Mouse (Mus musculus): ENCODE results near the gene Btn2a2. TPM values are rescaled to one million over a fixed set of nuclear protein-coding genes. Genes with fewer than 3 reads are reported as not detected.

Gene Btn2a2
- polyA plus RNA-seq, 1 experiment = not detected

- Histone ChIP-seq H3K4me1 (ENCODE audit: control insufficient read depth, insufficient read depth, low read length) (no peaks in the 10 kb centered on the region), H3K27me3 (replicated peaks; ENCODE audit: control insufficient read depth, insufficient read depth, low read length) (no peaks in the 10 kb centered on the region), H3K27ac (ENCODE audit: insufficient read depth, low read depth, low read length) (no peak overlapping the region), H3K36me3 (ENCODE audit: control insufficient read depth, insufficient read depth, low read length) (no peaks in the 10 kb centered on the region), H3K4me3 (ENCODE audit: insufficient read depth, low read depth, low read length) (no peak overlapping the region)
- no peak for DNase-seq
- WGBS = 87% methylated on average over 5 of the region's 5 CpGs
- TF ChIP-seq POLR2A (IDR thresholded peaks at IDR 0.05; ENCODE audit: low read depth, low read length) (no peak), CTCF (conservative IDR thresholded peaks at IDR 0.05; ENCODE audit: insufficient read depth, insufficient read length, low read depth, low read length) (no peak)
These were observed 26.6 kb upstream of the Btn2a2 start for GRCm38 (mm10) chr13:23515281-23515680.

GRCm38 (mm10) chr13:23513517-23513916 lies 24.9 kb upstream of the Btn2a2 start:
- DNase-seq = no peak
- no peak overlapping the region for H3K4me3 ChIP-seq (ENCODE audit: insufficient read depth, low read depth, low read length)
- 79% methylated on average over 1 of the region's 1 CpGs for WGBS
- H3K4me1 ChIP-seq (ENCODE audit: control insufficient read depth, insufficient read depth, low read length) = no peaks in the 10 kb centered on the region
- no peaks in the 10 kb centered on the region for H3K27me3 ChIP-seq (replicated peaks; ENCODE audit: control insufficient read depth, insufficient read depth, low read length)
- H3K36me3 ChIP-seq (ENCODE audit: control insufficient read depth, insufficient read depth, low read length) = no peaks in the 10 kb centered on the region
- TF ChIP-seq POLR2A (IDR thresholded peaks at IDR 0.05; ENCODE audit: low read depth, low read length) = no peak
- no peak overlapping the region for H3K27ac ChIP-seq (ENCODE audit: insufficient read depth, low read depth, low read length)

GRCm38 (mm10) chr13:23510127-23510526 lies 21.5 kb upstream of the Btn2a2 start:
- Histone ChIP-seq H3K27ac (ENCODE audit: insufficient read depth, low read depth, low read length) (no peak overlapping the region), H3K4me1 (ENCODE audit: control insufficient read depth, insufficient read depth, low read length) (no peaks in the 10 kb centered on the region), H3K4me3 (ENCODE audit: insufficient read depth, low read depth, low read length) (no peak overlapping the region), H3K27me3 (replicated peaks; ENCODE audit: control insufficient read depth, insufficient read depth, low read length) (no peaks in the 10 kb centered on the region), H3K36me3 (ENCODE audit: control insufficient read depth, insufficient read depth, low read length) (no peaks in the 10 kb centered on the region)
- DNase-seq = no peak
- WGBS = 56% methylated on average over 1 of the region's 1 CpGs
- no peak for TF ChIP-seq CTCF (conservative IDR thresholded peaks at IDR 0.05; ENCODE audit: insufficient read depth, insufficient read length, low read depth, low read length)
- TF ChIP-seq POLR2A (IDR thresholded peaks at IDR 0.05; ENCODE audit: low read depth, low read length) = no peak

GRCm38 (mm10) chr13:23506819-23507515 lies 18.3 kb upstream of the Btn2a2 start:
- no peak overlapping the region for H3K27ac ChIP-seq (ENCODE audit: insufficient read depth, low read depth, low read length)
- no peak overlapping the region for H3K4me3 ChIP-seq (ENCODE audit: insufficient read depth, low read depth, low read length)
- no peaks in the 10 kb centered on the region for H3K4me1 ChIP-seq (ENCODE audit: control insufficient read depth, insufficient read depth, low read length)
- WGBS = 65% methylated on average over 14 of the region's 14 CpGs
- no peak for DNase-seq
- H3K27me3 ChIP-seq (replicated peaks; ENCODE audit: control insufficient read depth, insufficient read depth, low read length) = no peaks in the 10 kb centered on the region
- no peak for TF ChIP-seq CTCF (conservative IDR thresholded peaks at IDR 0.05; ENCODE audit: insufficient read depth, insufficient read length, low read depth, low read length)
- no peak for TF ChIP-seq POLR2A (IDR thresholded peaks at IDR 0.05; ENCODE audit: low read depth, low read length)
- H3K36me3 ChIP-seq (ENCODE audit: control insufficient read depth, insufficient read depth, low read length) = no peaks in the 10 kb centered on the region

DNA sequence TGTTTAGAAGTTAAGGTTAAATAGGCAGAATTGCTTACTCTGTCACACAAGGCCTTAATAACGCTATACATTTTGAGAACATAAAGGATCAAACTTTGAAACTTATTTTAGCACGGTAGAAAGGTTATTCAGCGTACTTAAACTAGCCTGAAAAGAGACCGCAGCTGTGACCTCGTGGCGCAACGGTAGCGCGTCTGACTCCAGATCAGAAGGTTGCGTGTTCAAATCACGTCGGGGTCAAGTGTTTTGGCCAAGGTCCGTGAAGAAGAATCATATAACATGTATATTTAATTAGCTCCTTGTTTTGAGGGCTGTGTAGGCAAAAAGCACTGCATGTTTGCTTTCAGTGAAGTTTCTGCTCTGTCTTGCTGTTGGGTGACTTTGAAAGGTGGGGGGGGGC lies 17.7 kb upstream of the Btn2a2 start:
- no peak overlapping the region for H3K4me3 ChIP-seq (ENCODE audit: insufficient read depth, low read depth, low read length)
- H3K36me3 ChIP-seq (ENCODE audit: control insufficient read depth, insufficient read depth, low read length) = no peaks in the 10 kb centered on the region
- H3K27me3 ChIP-seq (replicated peaks; ENCODE audit: control insufficient read depth, insufficient read depth, low read length) = no peaks in the 10 kb centered on the region
- no peak overlapping the region for H3K27ac ChIP-seq (ENCODE audit: insufficient read depth, low read depth, low read length)
- WGBS = 57% methylated on average over 13 of the region's 13 CpGs
- no peaks in the 10 kb centered on the region for H3K4me1 ChIP-seq (ENCODE audit: control insufficient read depth, insufficient read depth, low read length)
- no peak for DNase-seq
- TF ChIP-seq CTCF (conservative IDR thresholded peaks at IDR 0.05; ENCODE audit: insufficient read depth, insufficient read length, low read depth, low read length) (no peak), POLR2A (IDR thresholded peaks at IDR 0.05; ENCODE audit: low read depth, low read length) (no peak)

DNA sequence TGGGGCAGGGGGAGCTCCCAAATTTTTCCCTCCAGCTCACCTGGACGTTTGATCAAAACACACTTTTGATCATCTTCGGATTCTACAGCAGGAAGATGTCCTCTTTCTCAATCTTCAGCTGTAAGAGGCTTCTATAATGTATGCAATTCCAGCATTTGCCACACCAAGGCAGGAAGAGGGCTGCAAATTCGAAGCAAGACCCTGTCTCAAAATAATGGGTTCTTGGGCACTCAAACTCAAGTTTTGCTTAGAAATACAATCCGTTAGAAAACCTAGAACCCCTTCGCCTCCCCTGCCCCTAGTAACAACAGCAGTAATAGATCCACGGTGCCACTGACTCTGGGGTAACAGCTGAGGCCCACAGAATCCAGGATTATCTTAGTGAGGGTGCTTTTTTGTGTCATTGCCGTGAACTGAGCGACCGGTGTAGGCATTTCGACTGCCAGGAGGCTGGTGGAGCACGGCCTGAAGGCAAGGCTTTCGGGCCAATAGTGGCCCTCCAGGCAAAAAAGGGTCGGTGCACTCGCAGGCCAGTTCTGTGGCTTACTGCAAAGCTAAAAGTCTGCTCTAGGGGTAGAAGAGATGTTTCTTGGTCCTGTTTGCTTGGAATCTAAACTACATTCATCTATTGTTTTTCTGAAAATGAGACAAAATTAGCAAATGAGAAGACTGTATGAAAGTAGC lies 17.1 kb upstream of the Btn2a2 start:
- WGBS = 50% methylated on average over 14 of the region's 14 CpGs
- no peaks in the 10 kb centered on the region for H3K27me3 ChIP-seq (replicated peaks; ENCODE audit: control insufficient read depth, insufficient read depth, low read length)
- no peak for TF ChIP-seq CTCF (conservative IDR thresholded peaks at IDR 0.05; ENCODE audit: insufficient read depth, insufficient read length, low read depth, low read length)
- no peak for TF ChIP-seq POLR2A (IDR thresholded peaks at IDR 0.05; ENCODE audit: low read depth, low read length)
- DNase-seq = no peak
- no peak overlapping the region for H3K27ac ChIP-seq (ENCODE audit: insufficient read depth, low read depth, low read length)
- no peak overlapping the region for H3K4me3 ChIP-seq (ENCODE audit: insufficient read depth, low read depth, low read length)
- no peaks in the 10 kb centered on the region for H3K36me3 ChIP-seq (ENCODE audit: control insufficient read depth, insufficient read depth, low read length)
- H3K4me1 ChIP-seq (ENCODE audit: control insufficient read depth, insufficient read depth, low read length) = no peaks in the 10 kb centered on the region

DNA sequence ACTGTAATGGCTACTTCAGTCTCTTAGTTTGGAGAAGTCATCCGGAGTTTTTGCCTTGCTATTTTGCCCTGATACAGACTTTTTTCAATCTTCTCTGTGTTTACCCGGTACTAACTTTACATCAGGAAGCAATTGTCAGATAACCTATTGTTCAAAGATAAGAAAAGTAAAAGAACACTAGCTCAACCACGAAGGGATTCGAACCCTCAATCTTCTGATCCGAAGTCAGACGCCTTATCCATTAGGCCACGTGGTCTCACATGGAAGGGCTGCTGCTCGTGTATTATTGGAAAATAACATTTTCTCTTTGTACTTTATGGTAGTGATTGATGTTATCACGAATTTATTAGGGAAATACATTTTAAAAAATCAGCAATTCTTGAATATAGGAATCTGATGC lies 15.1 kb upstream of the Btn2a2 start:
- no peak for TF ChIP-seq CTCF (conservative IDR thresholded peaks at IDR 0.05; ENCODE audit: insufficient read depth, insufficient read length, low read depth, low read length)
- WGBS = 15% methylated on average over 9 of the region's 9 CpGs
- DNase-seq = peak; percentile 49

More for the DNA sequence above, 15.1 kb upstream of the Btn2a2 start:
- H3K27ac ChIP-seq (ENCODE audit: insufficient read depth, low read depth, low read length) = no peak overlapping the region
- no peaks in the 10 kb centered on the region for H3K36me3 ChIP-seq (ENCODE audit: control insufficient read depth, insufficient read depth, low read length)
- H3K27me3 ChIP-seq (replicated peaks; ENCODE audit: control insufficient read depth, insufficient read depth, low read length) = no peaks in the 10 kb centered on the region
- no peaks in the 10 kb centered on the region for H3K4me1 ChIP-seq (ENCODE audit: control insufficient read depth, insufficient read depth, low read length)
- H3K4me3 ChIP-seq (ENCODE audit: insufficient read depth, low read depth, low read length) = no peak overlapping the region
